Mouse (Mus musculus) liver, adult 2 months (tissue): Measurements from ENCODE around the gene Ccr5. TPM values are rescaled to one million over a fixed set of nuclear protein-coding genes. Genes with fewer than 3 reads are reported as not detected.

ENCODE experiments used
- DNase-seq: peaks from one replicate; pipeline ENCODE4 v3.0.0-alpha.2; 2011; ENCODE audit warnings: low read depth, low spot score; ENCODE audit errors: extremely low read depth
- H3K27ac ChIP-seq: fragments of 200-500 bp; replicated peaks from 2 replicates; pipeline ENCODE4 v1.5.1; 2012; ENCODE audit warnings: low read depth, mild to moderate bottlenecking, control low read depth, inconsistent platforms, low read length; ENCODE audit not compliant: insufficient read depth
- H3K27me3 ChIP-seq: fragments of 200-500 bp; 2 replicates; pipeline ENCODE4 v1.6.1; 2012; ENCODE audit warnings: mild to moderate bottlenecking, moderate library complexity, low read length, inconsistent platforms; ENCODE audit not compliant: control insufficient read depth, insufficient read depth
- H3K36me3 ChIP-seq: fragments of 200-500 bp; 2 replicates; pipeline ENCODE4 v1.6.1; 2012; ENCODE audit warnings: low read length, inconsistent platforms; ENCODE audit not compliant: control insufficient read depth, insufficient read depth
- H3K4me1 ChIP-seq: fragments of 200-500 bp; 2 replicates; pipeline ENCODE4 v1.6.1; 2011; ENCODE audit warnings: low read length; ENCODE audit not compliant: control insufficient read depth, insufficient read depth
- H3K4me3 ChIP-seq: fragments of 200-500 bp; 2 replicates; pipeline ENCODE4 v1.5.1; 2011; ENCODE audit warnings: low read depth, mild to moderate bottlenecking, control low read depth, low read length, moderate library complexity; ENCODE audit not compliant: insufficient read depth
- H3K79me2 ChIP-seq: fragments of 200-500 bp; 2 replicates; pipeline ENCODE4 v1.6.1; 2012; ENCODE audit warnings: inconsistent platforms, mild to moderate bottlenecking, low read length, moderate library complexity; ENCODE audit not compliant: control insufficient read depth, insufficient read depth
- H3K9ac ChIP-seq: fragments of 200-500 bp; 2 replicates; pipeline ENCODE4 v1.6.1; 2012; ENCODE audit warnings: low read depth, mild to moderate bottlenecking, control low read depth, inconsistent platforms, low read length
- CTCF ChIP-seq: fragments of 200-500 bp; IDR thresholded peaks from 2 replicates; pipeline ENCODE4 v1.5.1; 2011; ENCODE audit warnings: low read depth, low read length, control low read depth
- POLR2A ChIP-seq: fragments of 200-500 bp; IDR thresholded peaks from 2 replicates; pipeline ENCODE4 v1.6.1; 2011; ENCODE audit warnings: low read length, control low read depth; ENCODE audit not compliant: insufficient read depth; ENCODE audit errors: extremely low read depth
- whole genome bisulfite sequencing: fragments of 180-500 bp; shearing (Covaris S2); methylation state at CpG from one replicate; pipeline ENCODE4 v1.1.7; 2018; 5-methylcytosine and 5-hydroxymethylcytosine counted together
- polyA plus RNA-seq: library from polyadenylated mRNA; depleted of rRNA; stranded (reverse); fragments of >200 nt; gene quantifications from 2 replicates; pipeline ENCODE4 v1.2.3, GENCODE M21; 2012
- total RNA-seq: library from RNA; depleted of rRNA; stranded (reverse); fragments of >200 nt; gene quantifications from 2 replicates; pipeline ENCODE4 v1.2.3, GENCODE M21; 2014

Ccr5 gene
- total and polyA plus RNA-seq, 2 experiments: 2.0 to 2.2 TPM

DNA sequence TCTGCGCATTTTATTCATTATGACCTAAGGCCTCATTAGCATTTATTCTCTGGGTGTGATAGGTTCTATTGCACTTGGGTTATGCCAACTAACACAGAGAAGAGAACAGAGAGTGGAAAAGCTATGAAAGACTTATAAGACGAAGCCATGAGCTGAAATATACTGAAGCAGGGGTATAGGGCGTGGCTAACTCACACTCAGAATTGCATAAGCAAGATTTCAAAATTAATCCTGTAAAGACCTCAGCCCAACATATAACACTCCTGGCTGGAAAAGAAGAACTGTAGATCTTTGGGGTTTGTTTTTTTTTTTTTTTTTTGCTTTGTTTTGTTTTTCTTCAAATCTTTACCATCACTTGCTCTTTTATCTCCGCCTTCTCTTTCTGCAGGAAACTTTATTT is 19.6 kb upstream of the Ccr5 start, which contains the start of gene Ccr2:
TSS of gene Ccr2 (plus strand) at position 228 of the 400 bp plus-strand sequence.
- TF ChIP-seq CTCF (no peak), POLR2A (no peak)
- Histone ChIP-seq H3K27me3 (no peaks in the 10 kb centered on the region), H3K4me1 (no peaks in the 10 kb centered on the region), H3K9ac (no peak within 1 kb of the TSS), H3K4me3 (no peak within 1 kb of the TSS), H3K27ac (no peak within 1 kb of the TSS), H3K36me3 (no peaks in the 10 kb centered on the region), H3K79me2 (no peaks in the 10 kb centered on the region)
- 83% methylated on average over 4 of the region's 4 CpGs for WGBS
- no peak for DNase-seq

DNA sequence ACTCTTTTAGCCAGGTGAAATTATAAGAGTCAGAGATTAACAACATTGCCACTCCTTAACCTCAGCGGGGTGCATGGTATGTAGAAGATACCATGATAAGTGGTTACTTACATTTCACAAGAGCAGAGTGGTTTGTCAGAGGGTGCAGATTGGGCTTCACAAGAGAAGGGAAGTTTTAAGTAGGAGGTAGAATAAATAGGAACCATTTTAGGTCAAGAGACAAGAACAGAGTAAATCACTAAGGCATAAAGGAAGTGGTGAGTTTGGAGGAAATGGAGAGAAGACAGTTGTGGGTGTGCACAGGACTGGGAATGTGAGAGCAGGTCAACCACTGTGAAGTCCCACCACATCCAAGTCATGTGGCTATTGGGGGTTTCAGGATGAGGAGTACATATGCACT is 18.1 kb upstream of the Ccr5 start:
- H3K36me3 ChIP-seq: no peaks in the 10 kb centered on the region
- no peaks in the 10 kb centered on the region for H3K79me2 ChIP-seq
- no peaks in the 10 kb centered on the region for H3K4me1 ChIP-seq
- DNase-seq: no peak
- H3K4me3 ChIP-seq: no peak overlapping the region
- H3K9ac ChIP-seq: no peak overlapping the region
- WGBS: 71% methylated on average over 1 of the region's 1 CpGs
- H3K27me3 ChIP-seq: no peaks in the 10 kb centered on the region
- TF ChIP-seq POLR2A (no peak), CTCF (no peak)
- no peak overlapping the region for H3K27ac ChIP-seq

- H3K36me3 ChIP-seq: no peaks in the 10 kb centered on the region
- H3K4me3 ChIP-seq: no peak overlapping the region
- DNase-seq: no peak
- no peaks in the 10 kb centered on the region for H3K4me1 ChIP-seq
- TF ChIP-seq POLR2A (no peak), CTCF (no peak)
- no peaks in the 10 kb centered on the region for H3K27me3 ChIP-seq
- no peak overlapping the region for H3K27ac ChIP-seq
- no peaks in the 10 kb centered on the region for H3K79me2 ChIP-seq
- no peak overlapping the region for H3K9ac ChIP-seq
These were observed 16.1 kb upstream of the Ccr5 start for GRCm38 (mm10) chr9:124105196-124105595.

DNA sequence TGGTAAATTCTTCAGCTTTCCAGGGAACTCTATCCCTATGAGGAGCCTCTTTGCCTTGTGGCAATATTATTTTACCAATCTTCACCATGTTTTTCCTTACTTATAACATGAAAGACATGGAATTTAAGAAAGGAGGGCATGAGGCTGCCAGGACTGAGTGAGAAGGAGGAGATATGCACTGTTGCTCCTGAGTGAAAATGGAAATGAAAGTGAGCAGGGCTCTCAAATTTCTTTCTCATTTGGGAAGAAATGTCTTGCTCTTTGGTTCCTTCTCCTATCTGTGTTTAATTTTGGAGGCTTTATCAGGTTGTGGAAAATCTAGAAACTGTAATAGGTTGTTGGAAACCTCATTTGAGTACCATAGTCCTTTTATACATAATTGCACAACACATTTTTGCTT is 14.1 kb upstream of the Ccr5 start:
- H3K4me3 ChIP-seq: no peak overlapping the region
- DNase-seq: no peak
- no peaks in the 10 kb centered on the region for H3K27me3 ChIP-seq
- H3K36me3 ChIP-seq: no peaks in the 10 kb centered on the region
- H3K27ac ChIP-seq: no peak overlapping the region
- no peaks in the 10 kb centered on the region for H3K79me2 ChIP-seq
- H3K9ac ChIP-seq: no peak overlapping the region
- TF ChIP-seq CTCF (no peak), POLR2A (no peak)
- H3K4me1 ChIP-seq: no peaks in the 10 kb centered on the region

DNA sequence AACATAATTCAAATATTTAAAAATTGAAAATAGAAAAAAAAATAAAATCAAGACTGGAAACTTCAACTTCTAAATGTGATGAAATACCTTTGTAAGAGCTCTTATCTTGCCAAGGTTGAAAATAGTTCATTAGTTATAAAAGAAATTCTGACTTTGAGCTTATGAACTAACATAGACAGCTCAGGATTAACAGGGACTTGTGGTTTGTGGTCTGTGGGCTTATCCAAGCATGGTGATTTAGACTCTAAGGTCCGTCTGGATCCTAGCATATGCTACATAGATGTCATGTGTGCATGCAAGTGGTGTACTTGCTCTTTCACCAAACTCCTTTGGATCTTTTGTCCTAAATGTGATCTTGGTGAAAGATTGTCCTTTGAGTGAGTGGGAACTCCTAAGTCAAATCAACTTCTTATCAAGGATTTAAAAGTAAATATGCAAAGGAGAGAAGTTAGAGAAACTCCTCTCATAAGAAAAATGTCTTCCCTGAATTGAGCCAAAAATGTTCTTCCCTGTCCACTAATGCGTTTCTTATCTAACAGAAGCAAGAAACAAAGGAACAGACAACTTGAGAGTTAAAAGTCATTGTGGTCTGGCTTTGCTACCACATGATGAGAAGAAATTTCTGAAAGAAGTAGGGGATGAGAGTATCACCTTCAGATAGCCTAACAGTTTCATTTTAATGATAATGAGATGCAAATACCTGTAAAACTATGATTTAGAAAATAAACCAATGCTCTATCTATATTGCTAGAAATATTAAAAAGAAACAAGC is 12.8 kb upstream of the Ccr5 start:
- H3K79me2 ChIP-seq: no peaks in the 10 kb centered on the region
- no peaks in the 10 kb centered on the region for H3K36me3 ChIP-seq
- no peaks in the 10 kb centered on the region for H3K4me1 ChIP-seq
- DNase-seq: no peak
- no peak overlapping the region for H3K9ac ChIP-seq
- H3K4me3 ChIP-seq: no peak overlapping the region
- no peak overlapping the region for H3K27ac ChIP-seq
- 66% methylated on average over 2 of the region's 2 CpGs for WGBS
- H3K27me3 ChIP-seq: no peaks in the 10 kb centered on the region
- TF ChIP-seq POLR2A: no peak
- TF ChIP-seq CTCF: no peak

- Histone ChIP-seq H3K4me1 (no peaks in the 10 kb centered on the region), H3K9ac (no peak overlapping the region), H3K4me3 (no peak overlapping the region), H3K79me2 (no peaks in the 10 kb centered on the region), H3K27me3 (no peaks in the 10 kb centered on the region), H3K36me3 (no peaks in the 10 kb centered on the region), H3K27ac (no peak overlapping the region)
- TF ChIP-seq POLR2A (no peak), CTCF (no peak)
- WGBS: 80% methylated on average over 1 of the region's 1 CpGs
- DNase-seq: no peak
These were observed 9.3 kb upstream of the Ccr5 start for GRCm38 (mm10) chr9:124111997-124112396.
